Mouse (Mus musculus): ENCODE measurements around the gene Tmem189. TPM values are rescaled to one million over a fixed set of nuclear protein-coding genes. Genes with fewer than 3 reads are reported as not detected.
A peak's percentile ranks its signal among the peaks of the same experiment; 100 is the strongest.
"Not testable (repeated sequence)": the region's sequence is repeated elsewhere in the genome, so short reads cannot be mapped to it uniquely, and the experiment has no call there.

Tmem189 gene
- polyA plus RNA-seq, 1 experiment from 2014 or later: 37.1 TPM

GRCm38 (mm10) chr2:167625670-167626069 lies 64.0 kb downstream of the Tmem189 start:
- ATAC-seq: no peak
- Histone ChIP-seq H3K4me2 (ENCODE audit: low read length) (no peak overlapping the region), H3K27ac (ENCODE audit: low read depth, low read length) (no peak overlapping the region), H3K27me3 (replicated peaks; ENCODE audit: control insufficient read depth, insufficient read depth, low read length) (no peaks in the 10 kb centered on the region), H3K9me3 (ENCODE audit: control insufficient read depth, low read length) (no peaks in the 10 kb centered on the region), H3K36me3 (ENCODE audit: control insufficient read depth, insufficient read depth, low read length) (no peaks in the 10 kb centered on the region), H3K9ac (ENCODE audit: low read depth, low read length) (no peak overlapping the region), H3K4me1 (ENCODE audit: control insufficient read depth, insufficient read depth, low read depth, low read length) (peaks cover 33% of the 10 kb centered on the region), H3K4me3 (ENCODE audit: low read length) (no peak overlapping the region)
- WGBS: 37% methylated on average over 2 of the region's 2 CpGs

- Histone ChIP-seq H3K9me3 (ENCODE audit: control insufficient read depth, low read length) (no peaks in the 10 kb centered on the region), H3K4me2 (ENCODE audit: low read length) (no peak overlapping the region), H3K4me1 (ENCODE audit: control insufficient read depth, insufficient read depth, low read depth, low read length) (peaks cover 22% of the 10 kb centered on the region), H3K9ac (ENCODE audit: low read depth, low read length) (no peak overlapping the region), H3K4me3 (ENCODE audit: low read length) (no peak overlapping the region), H3K36me3 (ENCODE audit: control insufficient read depth, insufficient read depth, low read length) (no peaks in the 10 kb centered on the region), H3K27me3 (replicated peaks; ENCODE audit: control insufficient read depth, insufficient read depth, low read length) (no peaks in the 10 kb centered on the region), H3K27ac (ENCODE audit: low read depth, low read length) (no peak overlapping the region)
- WGBS: 80% methylated on average over 5 of the region's 6 CpGs
- 0 out of 2 replicates have a peak, but pooled peaks have one; percentile 6 for ATAC-seq
These were observed 65.1 kb downstream of the Tmem189 start for GRCm38 (mm10) chr2:167624368-167625075.

GRCm38 (mm10) chr2:167622965-167623364 lies 66.7 kb downstream of the Tmem189 start:
- ATAC-seq: no peak
- Histone ChIP-seq H3K27ac (ENCODE audit: low read depth, low read length) (no peak overlapping the region), H3K4me2 (ENCODE audit: low read length) (no peak overlapping the region), H3K9ac (ENCODE audit: low read depth, low read length) (no peak overlapping the region), H3K4me1 (ENCODE audit: control insufficient read depth, insufficient read depth, low read depth, low read length) (peaks cover 11% of the 10 kb centered on the region), H3K36me3 (ENCODE audit: control insufficient read depth, insufficient read depth, low read length) (no peaks in the 10 kb centered on the region), H3K4me3 (ENCODE audit: low read length) (no peak overlapping the region), H3K27me3 (replicated peaks; ENCODE audit: control insufficient read depth, insufficient read depth, low read length) (no peaks in the 10 kb centered on the region), H3K9me3 (ENCODE audit: control insufficient read depth, low read length) (no peaks in the 10 kb centered on the region)
- WGBS: 87% methylated on average over 5 of the region's 5 CpGs

GRCm38 (mm10) chr2:167622352-167622751 lies 67.3 kb downstream of the Tmem189 start:
- ATAC-seq: no peak
- no peaks in the 10 kb centered on the region for H3K27me3 ChIP-seq (replicated peaks; ENCODE audit: control insufficient read depth, insufficient read depth, low read length)
- peaks cover 11% of the 10 kb centered on the region for H3K4me1 ChIP-seq (ENCODE audit: control insufficient read depth, insufficient read depth, low read depth, low read length)
- H3K9me3 ChIP-seq (ENCODE audit: control insufficient read depth, low read length): no peaks in the 10 kb centered on the region
- no peak overlapping the region for H3K4me3 ChIP-seq (ENCODE audit: low read length)
- H3K4me2 ChIP-seq (ENCODE audit: low read length): no peak overlapping the region
- no peaks in the 10 kb centered on the region for H3K36me3 ChIP-seq (ENCODE audit: control insufficient read depth, insufficient read depth, low read length)
- no peak overlapping the region for H3K9ac ChIP-seq (ENCODE audit: low read depth, low read length)
- 87% methylated on average over 13 of the region's 13 CpGs for WGBS
- no peak overlapping the region for H3K27ac ChIP-seq (ENCODE audit: low read depth, low read length)

GRCm38 (mm10) chr2:167621255-167622087 lies 68.2 kb downstream of the Tmem189 start:
- ATAC-seq: no peak
- peaks cover 11% of the 10 kb centered on the region for H3K4me1 ChIP-seq (ENCODE audit: control insufficient read depth, insufficient read depth, low read depth, low read length)
- no peaks in the 10 kb centered on the region for H3K9me3 ChIP-seq (ENCODE audit: control insufficient read depth, low read length)
- no peaks in the 10 kb centered on the region for H3K27me3 ChIP-seq (replicated peaks; ENCODE audit: control insufficient read depth, insufficient read depth, low read length)
- H3K4me3 ChIP-seq (ENCODE audit: low read length): no peak overlapping the region
- H3K9ac ChIP-seq (ENCODE audit: low read depth, low read length): no peak overlapping the region
- no peak overlapping the region for H3K27ac ChIP-seq (ENCODE audit: low read depth, low read length)
- peaks cover 3% of the 10 kb centered on the region for H3K36me3 ChIP-seq (ENCODE audit: control insufficient read depth, insufficient read depth, low read length)
- H3K4me2 ChIP-seq (ENCODE audit: low read length): no peak overlapping the region
- WGBS: 86% methylated on average over 9 of the region's 9 CpGs

GRCm38 (mm10) chr2:167617472-167617871 lies 72.2 kb downstream of the Tmem189 start:
- H3K4me1 ChIP-seq (ENCODE audit: control insufficient read depth, insufficient read depth, low read depth, low read length): peaks cover 4% of the 10 kb centered on the region; the same call in 1 of the 2 replicates
- H3K4me3 ChIP-seq (ENCODE audit: low read length): no peak overlapping the region
- no peak for ATAC-seq
- peaks cover 18% of the 10 kb centered on the region for H3K36me3 ChIP-seq (ENCODE audit: control insufficient read depth, insufficient read depth, low read length)
- WGBS: 50% methylated on average over 4 of the region's 4 CpGs
- no peak overlapping the region for H3K9ac ChIP-seq (ENCODE audit: low read depth, low read length)
- H3K4me2 ChIP-seq (ENCODE audit: low read length): no peak overlapping the region
- H3K27me3 ChIP-seq (replicated peaks; ENCODE audit: control insufficient read depth, insufficient read depth, low read length): no peaks in the 10 kb centered on the region
- no peak overlapping the region for H3K27ac ChIP-seq (ENCODE audit: low read depth, low read length)
- no peaks in the 10 kb centered on the region for H3K9me3 ChIP-seq (ENCODE audit: control insufficient read depth, low read length)

GRCm38 (mm10) chr2:167617034-167617433 lies 72.6 kb downstream of the Tmem189 start:
- no peak for ATAC-seq
- no peak overlapping the region for H3K9ac ChIP-seq (ENCODE audit: low read depth, low read length)
- WGBS: 96% methylated on average over 3 of the region's 3 CpGs
- peaks cover 18% of the 10 kb centered on the region for H3K36me3 ChIP-seq (ENCODE audit: control insufficient read depth, insufficient read depth, low read length)
- no peaks in the 10 kb centered on the region for H3K9me3 ChIP-seq (ENCODE audit: control insufficient read depth, low read length)
- H3K4me2 ChIP-seq (ENCODE audit: low read length): no peak overlapping the region
- H3K4me1 ChIP-seq (ENCODE audit: control insufficient read depth, insufficient read depth, low read depth, low read length): peaks cover 4% of the 10 kb centered on the region; the same call in 1 of the 2 replicates
- H3K27me3 ChIP-seq (replicated peaks; ENCODE audit: control insufficient read depth, insufficient read depth, low read length): no peaks in the 10 kb centered on the region
- H3K4me3 ChIP-seq (ENCODE audit: low read length): no peak overlapping the region
- no peak overlapping the region for H3K27ac ChIP-seq (ENCODE audit: low read depth, low read length)

GRCm38 (mm10) chr2:167613335-167613734 lies 76.3 kb downstream of the Tmem189 start:
- not testable (repeated sequence) for H3K9ac ChIP-seq (ENCODE audit: low read depth, low read length); H3K4me1 ChIP-seq (ENCODE audit: control insufficient read depth, insufficient read depth, low read depth, low read length); H3K27me3 ChIP-seq (replicated peaks; ENCODE audit: control insufficient read depth, insufficient read depth, low read length); H3K4me3 ChIP-seq (ENCODE audit: low read length); H3K9me3 ChIP-seq (ENCODE audit: control insufficient read depth, low read length); ATAC-seq; H3K4me2 ChIP-seq (ENCODE audit: low read length); H3K27ac ChIP-seq (ENCODE audit: low read depth, low read length)
- H3K36me3 ChIP-seq (ENCODE audit: control insufficient read depth, insufficient read depth, low read length): peaks cover 23% of the 10 kb centered on the region
- WGBS: 95% methylated on average over 7 of the region's 7 CpGs

GRCm38 (mm10) chr2:167612122-167612521 lies 77.5 kb downstream of the Tmem189 start:
- Histone ChIP-seq H3K4me2 (ENCODE audit: low read length) (no peak overlapping the region), H3K4me1 (ENCODE audit: control insufficient read depth, insufficient read depth, low read depth, low read length) (no peaks in the 10 kb centered on the region), H3K9me3 (ENCODE audit: control insufficient read depth, low read length) (no peaks in the 10 kb centered on the region), H3K4me3 (ENCODE audit: low read length) (no peak overlapping the region), H3K27ac (ENCODE audit: low read depth, low read length) (no peak overlapping the region), H3K36me3 (ENCODE audit: control insufficient read depth, insufficient read depth, low read length) (peaks cover 23% of the 10 kb centered on the region), H3K27me3 (replicated peaks; ENCODE audit: control insufficient read depth, insufficient read depth, low read length) (no peaks in the 10 kb centered on the region), H3K9ac (ENCODE audit: low read depth, low read length) (no peak overlapping the region)
- ATAC-seq: no peak
- WGBS: 93% methylated on average over 14 of the region's 14 CpGs

All from hindbrain, embryonic 16.5 days (tissue).